Comparison of ENCODE assay signal across 16 mouse cellular contexts in the genomic region with DNA sequence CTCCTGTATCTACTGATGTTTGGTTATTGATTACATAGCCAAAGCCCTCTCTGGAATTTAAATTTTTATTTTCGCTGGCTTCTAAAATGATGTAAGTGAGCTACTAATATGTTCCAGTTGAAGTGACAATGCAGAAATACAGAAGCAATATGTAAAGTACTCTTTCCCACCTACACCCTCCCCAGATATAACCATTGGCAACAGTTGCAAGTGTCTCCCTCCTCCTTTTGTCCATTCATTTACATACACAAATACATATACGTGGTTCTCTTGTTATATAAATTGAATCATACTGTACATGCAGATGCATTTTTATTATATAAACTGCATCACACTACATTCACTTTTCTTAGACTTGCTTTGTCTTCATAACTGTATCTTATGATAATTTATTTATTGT.
"Had no signal": no experiment of that assay in that cellular context is flagged by ENCODE, and none has a peak within 500 bp of the region (broad histone marks: within the 10 kb centered on the region; RNA-seq: fewer than 3 reads in every experiment).

No protein-coding gene starts in this region.

- DNase-seq: gastrocnemius, postnatal 14 days; gastrocnemius, postnatal 36 days; heart, adult 18-20 months; heart, postnatal 14 days; heart, postnatal 36 days; kidney, adult 11 months; kidney, adult 2 months; kidney, adult 9 months; kidney, postnatal 14 days; kidney, postnatal 36 days; layer of hippocampus, adult 9-11 months; layer of hippocampus, postnatal 36 days; left cerebral cortex, postnatal 4 days had no signal

- ATAC-seq: hindbrain, postnatal 0 days; intestine, embryonic 16.5 days; liver, embryonic 12.5 days had no signal
